Mouse (Mus musculus) neural tube, embryonic 12.5 days (tissue): Measurements from ENCODE around the gene Htra2. TPM values are rescaled to one million over a fixed set of nuclear protein-coding genes. Genes with fewer than 3 reads are reported as not detected.

Source experiments
- ATAC-seq: fragments of 200-750 bp; cut with Nextera tagmentation; 2 replicates; pipeline ENCODE4 v1.8.0; 2017; ENCODE audit warnings: low read depth, mild to moderate bottlenecking, moderate TSS enrichment, moderate library complexity; ENCODE audit not compliant: low FRiP score
- H3K27ac ChIP-seq: fragments of 300-500 bp; sonication (generic); 2 replicates; pipeline ENCODE4 v1.5.1; 2016
- H3K27me3 ChIP-seq: fragments of 300-500 bp; sonication (generic); replicated peaks from 2 replicates; pipeline ENCODE4 v1.6.1; 2016; ENCODE audit warnings: mild to moderate bottlenecking
- H3K36me3 ChIP-seq: fragments of 300-500 bp; sonication (generic); 2 replicates; pipeline ENCODE4 v1.6.1; 2016; ENCODE audit warnings: mild to moderate bottlenecking
- H3K4me1 ChIP-seq: fragments of 300-500 bp; sonication (generic); 2 replicates; pipeline ENCODE4 v1.6.1; 2016
- H3K4me2 ChIP-seq: fragments of 300-500 bp; sonication (generic); replicated peaks from 2 replicates; pipeline ENCODE4 v1.6.1; 2016; ENCODE audit warnings: mild to moderate bottlenecking
- H3K4me3 ChIP-seq: fragments of 300-500 bp; sonication (generic); 2 replicates; pipeline ENCODE4 v1.5.1; 2016
- H3K9ac ChIP-seq: fragments of 300-500 bp; sonication (generic); 2 replicates; pipeline ENCODE4 v1.6.1; 2016; ENCODE audit warnings: mild to moderate bottlenecking
- H3K9me3 ChIP-seq: fragments of 300-500 bp; sonication (generic); 2 replicates; pipeline ENCODE4 v1.6.1; 2016; ENCODE audit warnings: mild to moderate bottlenecking
- WGBS: fragments of 180-500 bp; shearing (Covaris S2); methylation state at CpG from one replicate; pipeline ENCODE4 v1.1.7; 2016; 5-methylcytosine and 5-hydroxymethylcytosine counted together
- polyA plus RNA-seq: library from polyadenylated mRNA; unstranded; fragments of >200 nt; fragmentation: Nextera tagmentation; extraction: Ambion mirVana; gene quantifications from 2 replicates; pipeline ENCODE4 v1.2.1, GENCODE M21; 2016

Gene Htra2
- polyA plus RNA-seq, 1 experiment from 2014 or later: 70.6 TPM

- no peaks in the 10 kb centered on the region for H3K27me3 ChIP-seq
- peaks cover 2% of the 10 kb centered on the region; the same call in 1 of the 2 replicates for H3K4me1 ChIP-seq
- no peaks in the 10 kb centered on the region for H3K36me3 ChIP-seq
- no peak overlapping the region for H3K4me2 ChIP-seq
- 69% methylated on average over 6 of the region's 6 CpGs for WGBS
- H3K4me3 ChIP-seq: no peak overlapping the region
- no peak overlapping the region for H3K27ac ChIP-seq
- ATAC-seq: no peak
- H3K9ac ChIP-seq: no peak overlapping the region
- no peaks in the 10 kb centered on the region for H3K9me3 ChIP-seq
Measured at GRCm38 (mm10) chr6:83043561-83043960, 11.5 kb downstream of the Htra2 start.

GRCm38 (mm10) chr6:83040601-83041000, 14.5 kb downstream of the Htra2 start:
- H3K27ac ChIP-seq: no peak overlapping the region
- no peak overlapping the region for H3K9ac ChIP-seq
- 85% methylated on average over 5 of the region's 5 CpGs for WGBS
- H3K4me3 ChIP-seq: no peak overlapping the region
- ATAC-seq: no peak
- peaks cover 7% of the 10 kb centered on the region for H3K27me3 ChIP-seq
- no peaks in the 10 kb centered on the region for H3K36me3 ChIP-seq
- H3K4me2 ChIP-seq: no peak overlapping the region
- no peaks in the 10 kb centered on the region for H3K9me3 ChIP-seq
- H3K4me1 ChIP-seq: peaks cover 8% of the 10 kb centered on the region

- 0 out of 2 replicates have a peak overlapping the region, but pooled peaks have one; percentile 14 for H3K9ac ChIP-seq
- no peak overlapping the region for H3K27ac ChIP-seq
- WGBS: 8% methylated on average over 24 of the region's 24 CpGs
- peak; percentile 45 for ATAC-seq
- H3K9me3 ChIP-seq: no peaks in the 10 kb centered on the region
- H3K4me1 ChIP-seq: peaks cover 19% of the 10 kb centered on the region
- peak overlapping the region; percentile 62 for H3K4me2 ChIP-seq
- no peaks in the 10 kb centered on the region for H3K36me3 ChIP-seq
- H3K4me3 ChIP-seq: peak overlapping the region; percentile 15
- H3K27me3 ChIP-seq: peaks cover 18% of the 10 kb centered on the region
Measured at GRCm38 (mm10) chr6:83038496-83039012, 16.5 kb downstream of the Htra2 start.

- H3K36me3 ChIP-seq: no peaks in the 10 kb centered on the region
- H3K9me3 ChIP-seq: no peaks in the 10 kb centered on the region
- WGBS: 87% methylated on average over 8 of the region's 8 CpGs
- peaks cover 32% of the 10 kb centered on the region for H3K4me1 ChIP-seq
- ATAC-seq: no peak
- no peak overlapping the region for H3K27ac ChIP-seq
- no peak overlapping the region for H3K9ac ChIP-seq
- H3K4me2 ChIP-seq: no peak overlapping the region
- H3K4me3 ChIP-seq: no peak overlapping the region
- peaks cover 26% of the 10 kb centered on the region for H3K27me3 ChIP-seq
Measured at GRCm38 (mm10) chr6:83037188-83037587, 17.9 kb downstream of the Htra2 start.

- H3K4me2 ChIP-seq: peak overlapping the region; percentile 85
- no peak for ATAC-seq
- H3K4me1 ChIP-seq: peaks cover 36% of the 10 kb centered on the region
- no peak overlapping the region; the same call in 1 of the 2 replicates for H3K27ac ChIP-seq
- H3K27me3 ChIP-seq: peaks cover 44% of the 10 kb centered on the region
- peak overlapping the region; percentile 48 for H3K4me3 ChIP-seq
- WGBS: 20% methylated on average over 5 of the region's 5 CpGs
- no peaks in the 10 kb centered on the region for H3K36me3 ChIP-seq
- H3K9me3 ChIP-seq: no peaks in the 10 kb centered on the region
- H3K9ac ChIP-seq: 0 out of 2 replicates have a peak overlapping the region, but pooled peaks have one; percentile 33
Measured at GRCm38 (mm10) chr6:83034463-83035055, 20.5 kb downstream of the Htra2 start.

GRCm38 (mm10) chr6:83033249-83034185, 21.6 kb downstream of the Htra2 start, which contains the start of the genes Dok1 and Loxl3:
Gene Dok1, minus strand, starts transcription at chr6:83033471.
Gene Loxl3, plus strand, starts transcription at chr6:83034173.
- peaks cover 34% of the 10 kb centered on the region for H3K4me1 ChIP-seq
- WGBS: under 1% methylated on average over 51 of the region's 51 CpGs
- H3K27ac ChIP-seq: no peak within 1 kb of the TSS; the same call in 1 of the 2 replicates
- H3K27me3 ChIP-seq: peaks cover 44% of the 10 kb centered on the region
- ATAC-seq: peak; percentile 79
- peak within 1 kb of the TSS; percentile 48 for H3K4me3 ChIP-seq
- no peaks in the 10 kb centered on the region for H3K36me3 ChIP-seq
- peak within 1 kb of the TSS; percentile 85 for H3K4me2 ChIP-seq
- no peaks in the 10 kb centered on the region for H3K9me3 ChIP-seq
- H3K9ac ChIP-seq: peak within 1 kb of the TSS; percentile 33

- H3K9me3 ChIP-seq: no peaks in the 10 kb centered on the region
- H3K36me3 ChIP-seq: no peaks in the 10 kb centered on the region
- H3K4me2 ChIP-seq: peak overlapping the region; percentile 85
- H3K4me1 ChIP-seq: peaks cover 29% of the 10 kb centered on the region
- peak overlapping the region; percentile 48 for H3K4me3 ChIP-seq
- H3K9ac ChIP-seq: peak overlapping the region; percentile 33
- peak; percentile 55 for ATAC-seq
- peaks cover 48% of the 10 kb centered on the region for H3K27me3 ChIP-seq
- no peak overlapping the region for H3K27ac ChIP-seq
- under 1% methylated on average over 31 of the region's 31 CpGs for WGBS
Measured at GRCm38 (mm10) chr6:83032769-83033191, 22.3 kb downstream of the Htra2 start.

- Histone ChIP-seq H3K27ac (no peak overlapping the region), H3K9ac (no peak overlapping the region), H3K4me2 (peak overlapping the region; percentile 85), H3K4me1 (peaks cover 29% of the 10 kb centered on the region), H3K4me3 (peak overlapping the region; percentile 48; the same call in 1 of the 2 replicates), H3K27me3 (peaks cover 48% of the 10 kb centered on the region), H3K36me3 (no peaks in the 10 kb centered on the region), H3K9me3 (no peaks in the 10 kb centered on the region)
- 21% methylated on average over 18 of the region's 18 CpGs for WGBS
- ATAC-seq: no peak
Measured at GRCm38 (mm10) chr6:83031921-83032590, 23.0 kb downstream of the Htra2 start.

GRCm38 (mm10) chr6:83031111-83031510, 24.0 kb downstream of the Htra2 start:
- Histone ChIP-seq H3K4me1 (peaks cover 29% of the 10 kb centered on the region), H3K36me3 (no peaks in the 10 kb centered on the region), H3K9ac (no peak overlapping the region), H3K9me3 (no peaks in the 10 kb centered on the region), H3K4me2 (no peak overlapping the region), H3K4me3 (no peak overlapping the region), H3K27ac (no peak overlapping the region), H3K27me3 (peaks cover 44% of the 10 kb centered on the region)
- ATAC-seq: no peak
- WGBS: 60% methylated on average over 7 of the region's 7 CpGs

GRCm38 (mm10) chr6:83029777-83030176, 25.3 kb downstream of the Htra2 start:
- no peak overlapping the region for H3K9ac ChIP-seq
- no peak for ATAC-seq
- H3K4me2 ChIP-seq: no peak overlapping the region
- no peak overlapping the region for H3K4me3 ChIP-seq
- H3K27me3 ChIP-seq: peaks cover 36% of the 10 kb centered on the region
- H3K27ac ChIP-seq: no peak overlapping the region
- no peaks in the 10 kb centered on the region for H3K36me3 ChIP-seq
- H3K4me1 ChIP-seq: peaks cover 29% of the 10 kb centered on the region
- 20% methylated on average over 10 of the region's 10 CpGs for WGBS
- H3K9me3 ChIP-seq: no peaks in the 10 kb centered on the region

GRCm38 (mm10) chr6:83027706-83028105, 27.4 kb downstream of the Htra2 start:
- Histone ChIP-seq H3K4me1 (peaks cover 9% of the 10 kb centered on the region), H3K27ac (no peak overlapping the region), H3K4me3 (no peak overlapping the region), H3K9ac (no peak overlapping the region), H3K27me3 (peaks cover 27% of the 10 kb centered on the region), H3K4me2 (no peak overlapping the region), H3K36me3 (no peaks in the 10 kb centered on the region), H3K9me3 (no peaks in the 10 kb centered on the region)
- 62% methylated on average over 8 of the region's 9 CpGs for WGBS
- no peak for ATAC-seq
